In the genomic region with DNA sequence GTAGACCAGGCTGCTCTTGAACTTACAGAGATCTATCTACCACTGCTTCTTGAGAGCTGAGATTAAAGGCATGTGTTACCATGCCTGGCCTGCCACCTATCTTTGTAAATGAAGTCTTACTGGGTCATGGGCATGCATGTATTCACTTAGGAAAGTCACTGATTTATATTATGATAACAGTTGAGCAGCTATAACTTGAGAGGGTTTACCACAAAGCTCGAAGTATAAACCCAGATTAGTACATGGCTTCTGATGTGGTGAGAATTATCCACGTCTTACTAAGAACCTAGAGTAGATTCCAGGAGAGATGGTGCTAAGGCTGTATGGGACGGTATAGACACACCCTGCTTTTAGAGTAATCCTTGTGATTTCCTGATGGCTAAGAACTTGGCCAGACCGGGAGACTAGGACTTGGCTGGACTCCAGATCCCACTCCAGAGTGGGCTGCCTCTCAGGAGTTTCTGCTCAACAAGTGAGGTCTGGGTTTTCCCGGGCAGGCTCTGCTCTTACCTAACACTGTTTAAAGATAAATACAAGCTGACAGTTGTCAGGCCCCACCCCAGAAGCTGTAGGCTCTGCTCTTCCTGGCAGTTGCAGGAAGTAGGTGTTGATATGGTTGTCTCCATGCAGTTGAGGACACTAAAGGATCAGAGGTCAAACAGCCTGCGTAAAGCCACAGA, we compare ENCODE assay signal across 11 mouse cellular contexts. TPM values are rescaled to one million over a fixed set of nuclear protein-coding genes. Genes with fewer than 3 reads are reported as not detected.
DNase-seq lines count a peak whose midpoint lies in the region; ATAC-seq and TF ChIP-seq lines count a peak whose summit lies in the region.
"Had no signal": no experiment of that assay in that cellular context is flagged by ENCODE, and none has a peak within 500 bp of the region (broad histone marks: within the 10 kb centered on the region; RNA-seq: fewer than 3 reads in every experiment).

No protein-coding gene starts in this region.

- WGBS in heart, embryonic 10.5 days = 39% methylated on average over 6 of the region's 6 CpGs
- WGBS in intestine, postnatal 0 days = 12% methylated on average over 6 of the region's 6 CpGs
- WGBS in neural tube, embryonic 15.5 days = 73% methylated on average over 6 of the region's 6 CpGs

- H3K9me3 ChIP-seq in heart, embryonic 10.5 days = no peaks in the 10 kb centered on the region
- no peaks in the 10 kb centered on the region for H3K9me3 ChIP-seq in intestine, postnatal 0 days (ENCODE audit: control insufficient read depth)
- H3K9me3 ChIP-seq in neural tube, embryonic 15.5 days (replicated peaks) = no peaks in the 10 kb centered on the region

- H3K4me3 ChIP-seq in heart, embryonic 10.5 days = no peak overlapping the region
- no peak overlapping the region for H3K4me3 ChIP-seq in intestine, postnatal 0 days (ENCODE audit: low read depth, low read length)
- H3K4me3 ChIP-seq in neural tube, embryonic 15.5 days (replicated peaks) = no peak overlapping the region
- H3K4me3 ChIP-seq: erythroblast, embryonic 14.5 days had no signal

- no peaks in the 10 kb centered on the region for H3K36me3 ChIP-seq in heart, embryonic 10.5 days
- H3K36me3 ChIP-seq in intestine, postnatal 0 days (ENCODE audit: control insufficient read depth, insufficient read depth) = no peaks in the 10 kb centered on the region
- no peaks in the 10 kb centered on the region for H3K36me3 ChIP-seq in neural tube, embryonic 15.5 days

- no peak overlapping the region for H3K9ac ChIP-seq in intestine, postnatal 0 days (ENCODE audit: low read depth, low read length)
- no peak overlapping the region for H3K9ac ChIP-seq in neural tube, embryonic 15.5 days (replicated peaks)

- intact Hi-C loops in heart, postnatal 25 days (cut with DNase I) = no loop called here

- TF ChIP-seq CTCF in intestine, postnatal 0 days (IDR thresholded peaks at IDR 0.05; ENCODE audit: low read depth) = peak; percentile 34

- H3K27ac ChIP-seq in heart, embryonic 10.5 days = peak overlapping the region; percentile 18; the same call in 1 of the 2 replicates
- peak overlapping the region; percentile 55 for H3K27ac ChIP-seq in intestine, postnatal 0 days (ENCODE audit: low read depth, low read length)
- H3K27ac ChIP-seq in neural tube, embryonic 15.5 days (replicated peaks) = no peak overlapping the region

- ATAC-seq in intestine, postnatal 0 days = peak; percentile 76
- ATAC-seq in neural tube, embryonic 15.5 days (ENCODE audit: low FRiP score) = no peak
- ATAC-seq: midbrain, embryonic 16.5 days had no signal

- no peak overlapping the region; the same call in 1 of the 2 replicates for H3K4me2 ChIP-seq in intestine, postnatal 0 days (replicated peaks; ENCODE audit: low read depth)
- H3K4me2 ChIP-seq in neural tube, embryonic 15.5 days = no peak overlapping the region

- peaks cover 17% of the 10 kb centered on the region for H3K4me1 ChIP-seq in heart, embryonic 10.5 days
- peaks cover 14% of the 10 kb centered on the region; the same call in 1 of the 2 replicates for H3K4me1 ChIP-seq in intestine, postnatal 0 days (replicated peaks; ENCODE audit: control insufficient read depth, insufficient read depth, low read length)
- no peaks in the 10 kb centered on the region for H3K4me1 ChIP-seq in neural tube, embryonic 15.5 days

- H3K27me3 ChIP-seq in heart, embryonic 10.5 days (ENCODE audit: insufficient read depth, poor library complexity, severe bottlenecking) = no peaks in the 10 kb centered on the region
- H3K27me3 ChIP-seq in intestine, postnatal 0 days (replicated peaks; ENCODE audit: control insufficient read depth, insufficient read depth, low read length) = no peaks in the 10 kb centered on the region
- H3K27me3 ChIP-seq in neural tube, embryonic 15.5 days (replicated peaks) = no peaks in the 10 kb centered on the region

- peak; percentile 77 for DNase-seq in heart, embryonic 10.5 days (ENCODE audit: low spot score)
- no peak for DNase-seq in heart, postnatal 25 days (ENCODE audit: low spot score)
- DNase-seq in NIH3T3 (ENCODE audit: low read depth) = peak; percentile 65
- DNase-seq in lung, postnatal 36 days = peak; percentile 69
- DNase-seq in cerebellum, postnatal 10 days = no peak
- DNase-seq in spleen, postnatal 4 days (ENCODE audit: low spot score in 2 of 2) = no peak
- DNase-seq: right cerebral cortex, adult 18-20 months had no signal

RNA-seq across cellular contexts. Expression of gene Slc25a25, which starts 13.1 kb away (rescaled TPM):
- polyA plus RNA-seq in heart, embryonic 10.5 days (2016; fragmentation: Nextera tagmentation; extraction: Ambion mirVana) = 17.0 and 17.3 TPM in 2 replicates
- total RNA-seq in heart, postnatal 25 days (2021) = 1 to 10 TPM; 5.6 to 7.5 TPM
- polyA plus RNA-seq in intestine, postnatal 0 days (2015; fragmentation: Nextera tagmentation; extraction: Ambion mirVana) = 45.1 and 52.6 TPM in 2 replicates
- 51.4 and 58.8 TPM in 2 replicates for polyA plus RNA-seq in neural tube, embryonic 15.5 days (2015; fragmentation: Nextera tagmentation; extraction: Ambion mirVana)

RNA-seq across cellular contexts. Expression of gene Naif1, which starts 14.1 kb away (rescaled TPM):
- 5.4 and 5.5 TPM in 2 replicates for polyA plus RNA-seq in heart, embryonic 10.5 days (2016; fragmentation: Nextera tagmentation; extraction: Ambion mirVana)
- 1 to 10 TPM; 3.4 to 4.2 TPM for total RNA-seq in heart, postnatal 25 days (2021)
- polyA plus RNA-seq in intestine, postnatal 0 days (2015; fragmentation: Nextera tagmentation; extraction: Ambion mirVana) = 2.9 and 3.2 TPM in 2 replicates
- polyA plus RNA-seq in neural tube, embryonic 15.5 days (2015; fragmentation: Nextera tagmentation; extraction: Ambion mirVana) = 4.4 and 5.3 TPM in 2 replicates

Comparison
In these comparisons a context has a peak if more than half of its experiments do, and no peak if none do; other contexts are left out.
1. DNase-seq: peak in heart, embryonic 10.5 days (single experiment), NIH3T3 (single experiment) and lung, postnatal 36 days (single experiment); none in heart, postnatal 25 days (single experiment), cerebellum, postnatal 10 days (0 of 2) and spleen, postnatal 4 days (0 of 2).